Mouse (Mus musculus) midbrain, embryonic 10.5 days (tissue): ENCODE data around the gene Slc9a7. TPM values are rescaled to one million over a fixed set of nuclear protein-coding genes. Genes with fewer than 3 reads are reported as not detected.
A peak's percentile ranks its signal among the peaks of the same experiment; 100 is the strongest.

ENCODE experiments used
- DNase-seq: peaks from one replicate; pipeline ENCODE4 v3.0.0-alpha.2; 2017; ENCODE audit warnings: low spot score
- H3K27ac ChIP-seq: fragments of 300-500 bp; sonication (generic); replicated peaks from 2 replicates; pipeline ENCODE4 v1.5.1; 2016; ENCODE audit warnings: mild to moderate bottlenecking
- H3K27me3 ChIP-seq: fragments of 300-500 bp; sonication (generic); 2 replicates; pipeline ENCODE4 v1.6.1; 2016; ENCODE audit warnings: low read depth, mild to moderate bottlenecking; ENCODE audit not compliant: poor library complexity, severe bottlenecking
- H3K36me3 ChIP-seq: fragments of 300-500 bp; sonication (generic); 2 replicates; pipeline ENCODE4 v1.6.1; 2016; ENCODE audit warnings: mild to moderate bottlenecking, moderate library complexity
- H3K4me1 ChIP-seq: fragments of 300-500 bp; sonication (generic); 2 replicates; pipeline ENCODE4 v1.6.1; 2016
- H3K4me3 ChIP-seq: fragments of 300-500 bp; sonication (generic); 2 replicates; pipeline ENCODE4 v1.5.1; 2016; ENCODE audit warnings: mild to moderate bottlenecking, moderate library complexity
- H3K9me3 ChIP-seq: fragments of 300-500 bp; sonication (generic); replicated peaks from 2 replicates; pipeline ENCODE4 v1.6.1; 2016; ENCODE audit warnings: mild to moderate bottlenecking
- WGBS: fragments of 180-500 bp; shearing (Covaris S2); methylation state at CpG from one replicate; pipeline ENCODE4 v1.1.7; 2016; 5-methylcytosine and 5-hydroxymethylcytosine counted together
- polyA plus RNA-seq: library from polyadenylated mRNA; unstranded; fragments of >200 nt; fragmentation: Nextera tagmentation; extraction: Ambion mirVana; gene quantifications from 2 replicates; pipeline ENCODE4 v1.2.1, GENCODE M21; 2016

Slc9a7 gene
- polyA plus RNA-seq, 1 experiment from 2014 or later: 1.2 TPM

DNA sequence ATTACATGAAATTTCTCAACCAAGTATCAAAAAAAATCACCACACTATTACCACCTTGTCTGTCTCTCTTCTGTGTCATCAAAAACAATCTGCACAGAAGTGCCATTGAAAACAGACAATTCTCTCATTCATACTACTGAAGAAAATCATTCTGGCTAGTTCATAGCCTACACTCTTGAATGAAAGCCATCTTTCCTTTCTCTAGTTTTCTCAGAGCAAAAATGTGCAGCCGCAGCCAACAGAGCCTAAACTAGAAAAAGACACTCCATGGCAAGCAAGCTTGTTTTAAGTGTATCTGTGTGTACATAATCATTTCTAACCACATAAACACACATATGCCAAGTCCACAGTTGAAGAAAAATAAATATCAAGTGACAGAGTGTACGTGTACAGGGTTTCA, 27.2 kb downstream of the Slc9a7 start:
- no peaks in the 10 kb centered on the region for H3K9me3 ChIP-seq
- H3K36me3 ChIP-seq: no peaks in the 10 kb centered on the region
- no peak overlapping the region for H3K4me3 ChIP-seq
- WGBS: 93% methylated on average over 2 of the region's 2 CpGs
- no peak overlapping the region for H3K27ac ChIP-seq
- no peaks in the 10 kb centered on the region for H3K27me3 ChIP-seq
- no peaks in the 10 kb centered on the region for H3K4me1 ChIP-seq
- DNase-seq: no peak

- Histone ChIP-seq H3K9me3 (no peaks in the 10 kb centered on the region), H3K4me3 (no peak overlapping the region), H3K27ac (no peak overlapping the region), H3K27me3 (no peaks in the 10 kb centered on the region), H3K4me1 (no peaks in the 10 kb centered on the region), H3K36me3 (no peaks in the 10 kb centered on the region)
- no peak for DNase-seq
Observed at GRCm38 (mm10) chrX:20228102-20228501, 63.5 kb downstream of the Slc9a7 start.

DNA sequence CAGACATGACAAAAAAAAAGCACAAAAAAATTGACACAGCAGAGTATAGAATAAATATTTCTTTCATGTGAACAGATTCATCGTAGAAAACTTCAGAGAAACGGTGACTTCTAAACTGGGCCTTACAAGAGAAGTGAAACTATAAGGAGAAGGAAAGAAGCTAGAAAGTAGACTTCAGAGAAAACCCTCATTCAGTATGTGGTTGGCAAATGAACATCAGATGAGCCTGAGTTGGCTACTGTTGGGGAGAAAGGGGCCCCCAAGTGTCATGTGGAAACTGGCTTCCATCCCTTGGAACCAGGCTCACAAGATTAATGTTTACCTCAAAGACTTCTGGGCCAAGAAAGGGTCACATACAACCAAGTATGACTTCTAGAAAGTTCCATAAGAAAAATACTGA, 70.1 kb downstream of the Slc9a7 start:
- no peak overlapping the region for H3K27ac ChIP-seq
- no peak for DNase-seq
- WGBS: 97% methylated on average over 2 of the region's 2 CpGs
- no peaks in the 10 kb centered on the region for H3K9me3 ChIP-seq
- no peaks in the 10 kb centered on the region for H3K27me3 ChIP-seq
- no peak overlapping the region for H3K4me3 ChIP-seq
- H3K36me3 ChIP-seq: no peaks in the 10 kb centered on the region
- H3K4me1 ChIP-seq: no peaks in the 10 kb centered on the region

GRCm38 (mm10) chrX:20185616-20186015, 106.0 kb downstream of the Slc9a7 start:
- Histone ChIP-seq H3K27ac (no peak overlapping the region), H3K27me3 (no peaks in the 10 kb centered on the region), H3K4me3 (no peak overlapping the region), H3K9me3 (no peaks in the 10 kb centered on the region), H3K36me3 (no peaks in the 10 kb centered on the region), H3K4me1 (no peaks in the 10 kb centered on the region)
- DNase-seq: no peak
- WGBS: 77% methylated on average over 3 of the region's 3 CpGs

GRCm38 (mm10) chrX:20176792-20177191, 114.8 kb downstream of the Slc9a7 start:
- Histone ChIP-seq H3K4me1 (no peaks in the 10 kb centered on the region), H3K36me3 (no peaks in the 10 kb centered on the region), H3K9me3 (peaks cover 4% of the 10 kb centered on the region; the same call in 1 of the 2 replicates), H3K27me3 (no peaks in the 10 kb centered on the region), H3K4me3 (no peak overlapping the region), H3K27ac (no peak overlapping the region)
- DNase-seq: no peak
- 73% methylated on average over 1 of the region's 1 CpGs for WGBS

DNA sequence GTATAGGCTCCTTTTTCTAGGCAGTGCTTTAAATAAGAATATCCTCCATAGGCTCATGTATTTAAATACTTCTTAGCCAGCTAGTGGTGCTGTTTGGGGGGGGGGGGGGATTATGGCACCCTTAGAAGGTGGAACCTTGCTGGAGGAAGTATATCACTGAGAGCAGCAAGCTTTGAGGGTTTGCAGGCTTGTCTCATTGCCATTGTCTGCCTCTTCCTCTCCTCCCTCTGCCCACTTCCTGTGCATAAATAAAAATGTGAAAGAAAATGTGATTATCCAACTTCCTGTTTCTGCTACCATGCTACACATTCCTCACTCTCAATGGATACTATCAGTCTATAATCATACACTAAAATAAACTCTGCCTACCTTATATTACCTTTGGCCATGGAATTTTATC, 123.2 kb downstream of the Slc9a7 start:
- no peak for DNase-seq
- Histone ChIP-seq H3K27ac (no peak overlapping the region), H3K4me3 (no peak overlapping the region), H3K36me3 (no peaks in the 10 kb centered on the region), H3K9me3 (no peaks in the 10 kb centered on the region), H3K27me3 (no peaks in the 10 kb centered on the region), H3K4me1 (no peaks in the 10 kb centered on the region)

- H3K4me3 ChIP-seq: no peak overlapping the region
- no peaks in the 10 kb centered on the region for H3K4me1 ChIP-seq
- no peaks in the 10 kb centered on the region for H3K27me3 ChIP-seq
- no peaks in the 10 kb centered on the region for H3K9me3 ChIP-seq
- DNase-seq: no peak
- H3K36me3 ChIP-seq: no peaks in the 10 kb centered on the region
- 79% methylated on average over 3 of the region's 3 CpGs for WGBS
- no peak overlapping the region for H3K27ac ChIP-seq
Observed at GRCm38 (mm10) chrX:20164984-20165383, 126.6 kb downstream of the Slc9a7 start.

DNA sequence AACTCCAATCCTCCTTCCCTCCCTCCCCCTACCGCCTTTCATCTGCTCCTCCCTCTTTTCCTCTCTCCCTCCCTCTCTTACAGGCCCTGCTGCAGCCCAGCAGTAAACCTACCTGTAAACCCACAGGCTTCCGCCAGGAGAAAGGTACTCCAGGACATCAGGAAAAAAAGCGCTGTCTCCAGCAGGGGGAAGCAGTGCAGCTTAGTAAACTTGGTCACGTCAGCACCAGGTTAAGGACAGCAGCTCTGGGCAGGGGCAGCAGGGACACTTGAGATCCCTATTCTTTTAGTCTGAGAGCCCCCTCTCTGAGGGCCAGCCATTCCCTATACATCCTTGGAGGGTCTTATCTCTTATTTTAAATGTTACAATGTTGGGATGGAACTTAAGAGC, 129.3 kb downstream of the Slc9a7 start:
- WGBS: 17% methylated on average over 4 of the region's 4 CpGs
- peak; percentile 32 for DNase-seq
- Histone ChIP-seq H3K9me3 (no peaks in the 10 kb centered on the region), H3K4me1 (no peaks in the 10 kb centered on the region), H3K27me3 (no peaks in the 10 kb centered on the region), H3K36me3 (no peaks in the 10 kb centered on the region), H3K27ac (no peak overlapping the region), H3K4me3 (no peak overlapping the region)

- H3K9me3 ChIP-seq: no peaks in the 10 kb centered on the region
- no peak overlapping the region for H3K4me3 ChIP-seq
- 53% methylated on average over 9 of the region's 9 CpGs for WGBS
- DNase-seq: no peak
- H3K4me1 ChIP-seq: no peaks in the 10 kb centered on the region
- H3K27me3 ChIP-seq: no peaks in the 10 kb centered on the region
- no peak overlapping the region for H3K27ac ChIP-seq
- H3K36me3 ChIP-seq: no peaks in the 10 kb centered on the region
Observed at GRCm38 (mm10) chrX:20161687-20162321, 129.8 kb downstream of the Slc9a7 start.

DNA sequence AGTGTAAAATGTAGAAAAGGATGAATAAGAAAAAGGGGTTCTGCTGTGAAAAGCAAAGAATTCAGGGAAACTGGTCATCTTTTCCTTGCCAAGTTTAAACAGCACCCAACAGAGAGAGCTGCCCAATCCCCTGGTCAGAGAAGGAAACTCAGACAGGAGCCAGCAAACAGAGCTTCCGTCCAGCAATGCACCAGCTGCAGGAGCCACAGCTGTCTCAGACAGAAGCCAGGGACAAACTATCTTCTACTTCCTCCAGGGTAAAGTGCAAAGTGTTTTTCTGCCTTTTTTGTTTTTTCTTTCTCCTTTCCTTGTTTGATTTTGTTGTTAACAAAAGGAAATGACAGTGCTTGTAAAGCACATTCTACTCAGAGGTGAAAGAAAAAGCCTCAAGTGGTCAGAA, 131.3 kb downstream of the Slc9a7 start:
- no peak overlapping the region for H3K27ac ChIP-seq
- DNase-seq: no peak
- no peaks in the 10 kb centered on the region for H3K27me3 ChIP-seq
- H3K36me3 ChIP-seq: no peaks in the 10 kb centered on the region
- WGBS: 50% methylated on average over 1 of the region's 1 CpGs
- no peak overlapping the region for H3K4me3 ChIP-seq
- H3K9me3 ChIP-seq: no peaks in the 10 kb centered on the region
- H3K4me1 ChIP-seq: no peaks in the 10 kb centered on the region

DNA sequence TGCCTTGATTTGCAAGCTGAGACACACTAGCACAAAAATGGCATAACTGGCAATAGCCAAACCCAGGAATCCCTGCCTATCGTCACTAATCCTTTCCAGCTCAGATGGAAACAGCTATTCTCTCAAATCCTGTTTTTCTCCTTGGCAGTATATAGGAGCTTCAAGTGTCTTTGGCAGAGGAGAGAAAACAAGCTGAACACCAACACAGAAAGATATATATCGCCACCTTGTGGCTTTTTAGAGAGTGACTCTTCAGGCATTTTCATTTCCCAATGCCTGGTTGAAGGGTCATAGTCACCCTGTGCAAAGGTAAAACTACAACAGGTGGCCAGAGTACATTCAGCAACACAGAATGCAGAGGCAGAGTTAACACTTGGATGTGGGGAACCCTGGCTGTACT, 134.1 kb downstream of the Slc9a7 start:
- Histone ChIP-seq H3K4me3 (no peak overlapping the region), H3K4me1 (no peaks in the 10 kb centered on the region), H3K36me3 (no peaks in the 10 kb centered on the region), H3K27me3 (no peaks in the 10 kb centered on the region), H3K27ac (no peak overlapping the region), H3K9me3 (no peaks in the 10 kb centered on the region)
- 18% methylated on average over 2 of the region's 2 CpGs for WGBS
- DNase-seq: no peak

GRCm38 (mm10) chrX:20129466-20129865, 162.1 kb downstream of the Slc9a7 start:
- WGBS: 84% methylated on average over 1 of the region's 1 CpGs
- H3K27ac ChIP-seq: no peak overlapping the region
- no peak overlapping the region for H3K4me3 ChIP-seq
- DNase-seq: no peak
- H3K9me3 ChIP-seq: no peaks in the 10 kb centered on the region
- H3K27me3 ChIP-seq: no peaks in the 10 kb centered on the region
- no peaks in the 10 kb centered on the region for H3K36me3 ChIP-seq
- no peaks in the 10 kb centered on the region for H3K4me1 ChIP-seq

- H3K27me3 ChIP-seq: no peaks in the 10 kb centered on the region
- H3K36me3 ChIP-seq: no peaks in the 10 kb centered on the region
- no peak overlapping the region for H3K27ac ChIP-seq
- no peak overlapping the region for H3K4me3 ChIP-seq
- H3K4me1 ChIP-seq: no peaks in the 10 kb centered on the region
- H3K9me3 ChIP-seq: no peaks in the 10 kb centered on the region
- DNase-seq: no peak
Observed at GRCm38 (mm10) chrX:20128951-20129350, 162.7 kb downstream of the Slc9a7 start.

DNA sequence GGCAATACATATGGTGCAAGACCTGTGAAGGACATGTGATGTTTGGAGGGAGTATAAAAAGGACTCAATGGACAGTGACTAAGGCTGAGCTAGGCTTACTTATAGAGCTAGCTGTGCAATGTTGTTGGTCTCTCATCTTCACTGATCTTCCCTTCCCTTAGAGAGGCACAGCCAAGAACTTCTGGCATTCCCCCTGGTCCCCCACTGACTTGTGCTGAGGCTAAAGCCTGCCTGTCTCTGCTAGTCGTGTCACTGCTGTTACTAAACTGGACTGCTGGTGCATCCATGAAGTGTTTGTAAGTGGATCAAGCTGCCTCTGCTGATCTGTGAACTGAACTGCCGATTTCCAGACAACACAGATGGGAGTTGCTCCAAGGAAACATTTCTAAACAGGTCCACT, 166.1 kb downstream of the Slc9a7 start:
- Histone ChIP-seq H3K36me3 (no peaks in the 10 kb centered on the region), H3K27me3 (no peaks in the 10 kb centered on the region), H3K4me1 (no peaks in the 10 kb centered on the region), H3K27ac (no peak overlapping the region), H3K9me3 (no peaks in the 10 kb centered on the region), H3K4me3 (no peak overlapping the region)
- DNase-seq: no peak
- WGBS: 63% methylated on average over 2 of the region's 2 CpGs
